Mouse (Mus musculus) kidney, adult 2 months (tissue): ENCODE measurements around the gene Mall. TPM values are rescaled to one million over a fixed set of nuclear protein-coding genes. Genes with fewer than 3 reads are reported as not detected.

Experiments used
- DNase-seq: peaks from one replicate; pipeline ENCODE4 v3.0.0; 2021
- H3K27ac ChIP-seq: fragments of 200-500 bp; 2 replicates; pipeline ENCODE4 v1.5.1; 2012; ENCODE audit warnings: low read depth, low read length, control low read depth, inconsistent platforms; ENCODE audit not compliant: insufficient read depth
- H3K27me3 ChIP-seq: fragments of 200-500 bp; replicated peaks from 2 replicates; pipeline ENCODE4 v1.6.1; 2012; ENCODE audit warnings: mild to moderate bottlenecking, moderate library complexity, low read length, inconsistent platforms; ENCODE audit not compliant: control insufficient read depth, insufficient read depth
- H3K36me3 ChIP-seq: fragments of 200-500 bp; 2 replicates; pipeline ENCODE4 v1.6.1; 2012; ENCODE audit warnings: mild to moderate bottlenecking, moderate library complexity, low read length, inconsistent platforms; ENCODE audit not compliant: control insufficient read depth, insufficient read depth
- H3K4me1 ChIP-seq: fragments of 200-500 bp; 2 replicates; pipeline ENCODE4 v1.6.1; 2011; ENCODE audit warnings: low read length; ENCODE audit not compliant: control insufficient read depth, insufficient read depth
- H3K4me3 ChIP-seq: fragments of 200-500 bp; 2 replicates; pipeline ENCODE4 v1.5.1; 2011; ENCODE audit warnings: mild to moderate bottlenecking, low read depth, low read length, control low read depth; ENCODE audit not compliant: insufficient read depth
- CTCF ChIP-seq: fragments of 200-500 bp; conservative IDR thresholded peaks from 2 replicates; pipeline ENCODE4 v1.5.1; 2011; ENCODE audit warnings: low read depth, mild to moderate bottlenecking, control low read depth, low read length, moderate library complexity, mixed read lengths; ENCODE audit not compliant: insufficient read depth, insufficient read length
- POLR2A ChIP-seq: fragments of 200-500 bp; IDR thresholded peaks from one replicate; pipeline ENCODE4 v1.6.1; 2011; ENCODE audit warnings: low read depth, low read length, control low read depth
- WGBS: fragments of 180-500 bp; shearing (Covaris S2); methylation state at CpG from one replicate; pipeline ENCODE4 v1.1.7; 2018; 5-methylcytosine and 5-hydroxymethylcytosine counted together
- polyA plus RNA-seq: library from polyadenylated mRNA; depleted of rRNA; stranded (reverse); fragments of >200 nt; gene quantifications from 2 replicates; pipeline ENCODE4 v1.2.3, GENCODE M21; 2012

Gene Mall
- polyA plus RNA-seq, 1 experiment: 1.3 TPM

- no peak overlapping the region for H3K27ac ChIP-seq
- H3K27me3 ChIP-seq: no peaks in the 10 kb centered on the region
- H3K36me3 ChIP-seq: no peaks in the 10 kb centered on the region
- 0 out of 2 replicates have a peak, but pooled peaks cover 3% of the 10 kb centered on the region for H3K4me1 ChIP-seq
- no peak for TF ChIP-seq POLR2A
- TF ChIP-seq CTCF: no peak
- 72% methylated on average over 7 of the region's 7 CpGs for WGBS
- DNase-seq: no peak
- no peak overlapping the region for H3K4me3 ChIP-seq
Measured at GRCm38 (mm10) chr2:127730301-127730997, 717 bp upstream of the Mall start.

- 44% methylated on average over 15 of the region's 15 CpGs for WGBS
- TF ChIP-seq CTCF (no peak), POLR2A (no peak)
- H3K4me3 ChIP-seq: no peak overlapping the region
- no peaks in the 10 kb centered on the region for H3K27me3 ChIP-seq
- no peak for DNase-seq
- no peak overlapping the region for H3K27ac ChIP-seq
- 0 out of 2 replicates have a peak, but pooled peaks cover 3% of the 10 kb centered on the region for H3K4me1 ChIP-seq
- no peaks in the 10 kb centered on the region for H3K36me3 ChIP-seq
Measured at GRCm38 (mm10) chr2:127728661-127729450, 876 bp downstream of the Mall start.

- H3K36me3 ChIP-seq: no peaks in the 10 kb centered on the region
- H3K27me3 ChIP-seq: no peaks in the 10 kb centered on the region
- H3K4me3 ChIP-seq: no peak overlapping the region
- WGBS: 72% methylated on average over 6 of the region's 6 CpGs
- TF ChIP-seq CTCF: no peak
- no peak for TF ChIP-seq POLR2A
- no peak for DNase-seq
- no peak overlapping the region for H3K27ac ChIP-seq
- H3K4me1 ChIP-seq: 0 out of 2 replicates have a peak, but pooled peaks cover 6% of the 10 kb centered on the region
Measured at GRCm38 (mm10) chr2:127728146-127728545, 1.6 kb downstream of the Mall start.

- Histone ChIP-seq H3K4me3 (no peak overlapping the region), H3K27me3 (no peaks in the 10 kb centered on the region), H3K36me3 (no peaks in the 10 kb centered on the region), H3K27ac (peak overlapping the region; percentile 34), H3K4me1 (0 out of 2 replicates have a peak, but pooled peaks cover 4% of the 10 kb centered on the region)
- no peak for DNase-seq
- TF ChIP-seq CTCF (no peak), POLR2A (no peak)
- 58% methylated on average over 4 of the region's 4 CpGs for WGBS
Measured at GRCm38 (mm10) chr2:127723193-127723592, 6.5 kb downstream of the Mall start.

- 33% methylated on average over 7 of the region's 7 CpGs for WGBS
- Histone ChIP-seq H3K27ac (peak overlapping the region; percentile 73), H3K4me1 (0 out of 2 replicates have a peak, but pooled peaks cover 4% of the 10 kb centered on the region), H3K4me3 (no peak overlapping the region), H3K36me3 (no peaks in the 10 kb centered on the region), H3K27me3 (no peaks in the 10 kb centered on the region)
- DNase-seq: peak; percentile 90
- TF ChIP-seq CTCF: no peak
- no peak for TF ChIP-seq POLR2A
Measured at GRCm38 (mm10) chr2:127722176-127722892, 7.4 kb downstream of the Mall start.

GRCm38 (mm10) chr2:127718839-127719468 lies 10.8 kb downstream of the Mall start:
- TF ChIP-seq POLR2A (no peak), CTCF (no peak)
- Histone ChIP-seq H3K27me3 (no peaks in the 10 kb centered on the region), H3K27ac (no peak overlapping the region), H3K4me3 (no peak overlapping the region), H3K36me3 (no peaks in the 10 kb centered on the region), H3K4me1 (0 out of 2 replicates have a peak, but pooled peaks cover 4% of the 10 kb centered on the region)
- DNase-seq: no peak
- 53% methylated on average over 8 of the region's 8 CpGs for WGBS
